Mouse (Mus musculus): ENCODE data around the gene Cfap73.

- TF ChIP-seq CTCF (IDR thresholded peaks at IDR 0.05; ENCODE audit: control insufficient read depth, insufficient read depth, low read length) (no peak), POLR2A (IDR thresholded peaks at IDR 0.05; ENCODE audit: borderline replicate concordance, control insufficient read depth, low read depth, low read length) (no peak)
Measured at GRCm38 (mm10) chr5:120584968-120585367, 49.1 kb downstream of the Cfap73 start.

Measured in bone marrow, adult 2 months (tissue).